Mouse (Mus musculus) MEL (cell line): ENCODE results near the gene Ang5. TPM values are rescaled to one million over a fixed set of nuclear protein-coding genes. Genes with fewer than 3 reads are reported as not detected.
"Not testable (repeated sequence)": the region's sequence is repeated elsewhere in the genome, so short reads cannot be mapped to it uniquely, and the experiment has no call there.

Source experiments
- DNase-seq: peaks from one replicate; pipeline ENCODE4 v3.0.0; 2011; ENCODE audit warnings: low read depth, low spot score
- H3K27ac ChIP-seq: 2 replicates; pipeline ENCODE4 v1.5.1; 2012; ENCODE audit warnings: low read depth, mild to moderate bottlenecking, control low read depth, low read length, moderate library complexity; ENCODE audit not compliant: control insufficient read depth
- H3K27me3 ChIP-seq, 2 experiments: fragments of 150-350 bp in 1 of 2; sonication (generic) in 1 of 2; 2 replicates each; pipeline ENCODE4 v1.6.1; 2012; ENCODE audit warnings: low read length in 2 of 2, mild to moderate bottlenecking in 2 of 2, improper control_type of control experiment in 1 of 2, moderate library complexity in 1 of 2; ENCODE audit not compliant: insufficient read depth in 2 of 2, control insufficient read depth in 1 of 2
- H3K36me3 ChIP-seq, 2 experiments: 2 replicates each; pipeline ENCODE4 v1.6.1; 2012 to 2014; ENCODE audit warnings: low read length in 2 of 2, improper control_type of control experiment in 1 of 2, inconsistent platforms in 1 of 2, mild to moderate bottlenecking in 1 of 2; ENCODE audit not compliant: insufficient read depth in 2 of 2, control insufficient read depth in 1 of 2
- H3K4me1 ChIP-seq, 2 experiments: fragments of 150-350 bp in 1 of 2; sonication (generic) in 1 of 2; 2 replicates each; pipeline ENCODE4 v1.6.1; 2012; ENCODE audit warnings: low read length in 2 of 2, improper control_type of control experiment in 1 of 2, mild to moderate bottlenecking in 1 of 2; ENCODE audit not compliant: insufficient read depth in 2 of 2, control insufficient read depth in 1 of 2
- H3K4me3 ChIP-seq, 2 experiments: fragments of 150-350 bp in 1 of 2; sonication (generic) in 1 of 2; 2 replicates each; pipeline ENCODE4 v1.5.1; 2012; ENCODE audit warnings: low read depth in 2 of 2, low read length in 2 of 2, mild to moderate bottlenecking in 2 of 2, moderate library complexity in 2 of 2, control low read depth in 1 of 2, improper control_type of control experiment in 1 of 2; ENCODE audit not compliant: control insufficient read depth in 1 of 2, insufficient read depth in 1 of 2
- H3K79me2 ChIP-seq: 2 replicates; pipeline ENCODE4 v1.6.1; 2012; ENCODE audit warnings: mild to moderate bottlenecking, low read length, moderate library complexity; ENCODE audit not compliant: control insufficient read depth, poor library complexity, insufficient read depth
- H3K9ac ChIP-seq: 2 replicates; pipeline ENCODE4 v1.6.1; 2012; ENCODE audit warnings: low read depth, mild to moderate bottlenecking, control low read depth, low read length, moderate library complexity; ENCODE audit not compliant: control insufficient read depth, poor library complexity, severe bottlenecking
- H3K9me3 ChIP-seq: fragments of 150-350 bp; sonication (generic); replicated peaks from 2 replicates; pipeline ENCODE4 v1.6.1; 2012; ENCODE audit warnings: mild to moderate bottlenecking, low read length, improper control_type of control experiment, moderate library complexity; ENCODE audit not compliant: insufficient read depth
- CTCF ChIP-seq, 3 experiments: IDR thresholded peaks in 2 of 3; conservative IDR thresholded peaks in 1 of 3; 2 replicates each; pipeline ENCODE4 v1.5.1; 2011 to 2012; ENCODE audit warnings: low read length in 3 of 3, low read depth in 2 of 3, mild to moderate bottlenecking in 2 of 3, improper control_type of control experiment in 1 of 3, inconsistent platforms in 1 of 3, mixed read lengths in 1 of 3, moderate library complexity in 1 of 3; ENCODE audit not compliant: control insufficient read depth in 1 of 3, insufficient read depth in 1 of 3, poor library complexity in 1 of 3, severe bottlenecking in 1 of 3
- E2F4 ChIP-seq: IDR thresholded peaks from 2 replicates; pipeline ENCODE4 v1.6.1; 2011; ENCODE audit warnings: low read depth, low read length, improper control_type of control experiment, borderline replicate concordance
- EP300 ChIP-seq, 2 experiments: IDR thresholded peaks; 2 replicates each; pipeline ENCODE4 v1.6.1; 2011; ENCODE audit warnings: improper control_type of control experiment in 2 of 2, low read length in 2 of 2, low read depth in 1 of 2, mild to moderate bottlenecking in 1 of 2
- GABPA ChIP-seq: IDR thresholded peaks from 2 replicates; pipeline ENCODE4 v1.6.1; 2012; ENCODE audit warnings: low read depth, mild to moderate bottlenecking, inconsistent platforms, low read length, improper control_type of control experiment, moderate library complexity
- KAT2A ChIP-seq: conservative IDR thresholded peaks from 2 replicates; pipeline ENCODE4 v1.6.1; 2012; ENCODE audit warnings: low read depth, low read length, improper control_type of control experiment, inconsistent platforms
- MAFK ChIP-seq: IDR thresholded peaks from 2 replicates; pipeline ENCODE4 v1.6.1; 2011; ENCODE audit warnings: low read depth, mild to moderate bottlenecking, low read length, improper control_type of control experiment, borderline replicate concordance
- MEF2A ChIP-seq: IDR thresholded peaks from 2 replicates; pipeline ENCODE4 v1.6.1; 2014; ENCODE audit warnings: low read depth, mild to moderate bottlenecking, inconsistent platforms, low read length, improper control_type of control experiment; ENCODE audit not compliant: poor library complexity, insufficient replicate concordance, severe bottlenecking; ENCODE audit errors: extremely low read depth
- MYC ChIP-seq: IDR thresholded peaks from 2 replicates; pipeline ENCODE4 v1.6.1; 2011; ENCODE audit warnings: low read depth, mild to moderate bottlenecking, low read length, improper control_type of control experiment, moderate library complexity
- NELFE ChIP-seq: IDR thresholded peaks from 2 replicates; pipeline ENCODE4 v1.6.1; 2011; ENCODE audit warnings: low read depth, low read length, improper control_type of control experiment
- NRF1 ChIP-seq: IDR thresholded peaks from 2 replicates; pipeline ENCODE4 v1.6.1; 2014; ENCODE audit warnings: low read depth, mild to moderate bottlenecking, inconsistent platforms, low read length, improper control_type of control experiment, moderate library complexity; ENCODE audit not compliant: poor library complexity, insufficient read depth, severe bottlenecking
- POLR2AphosphoS2 ChIP-seq: IDR thresholded peaks from 2 replicates; pipeline ENCODE4 v1.6.1; 2011; ENCODE audit warnings: low read length, improper control_type of control experiment
- SMC3 ChIP-seq: IDR thresholded peaks from 2 replicates; pipeline ENCODE4 v1.6.1; 2011; ENCODE audit warnings: low read depth, low read length, improper control_type of control experiment
- TCF12 ChIP-seq: IDR thresholded peaks from 2 replicates; pipeline ENCODE4 v1.6.1; 2014; ENCODE audit warnings: low read depth, mild to moderate bottlenecking, inconsistent platforms, low read length, improper control_type of control experiment, moderate library complexity
- UBTF ChIP-seq: IDR thresholded peaks from 2 replicates; pipeline ENCODE4 v1.6.1; 2012; ENCODE audit warnings: low read depth, mild to moderate bottlenecking, inconsistent platforms, low read length, improper control_type of control experiment, moderate library complexity, borderline replicate concordance; ENCODE audit not compliant: insufficient read depth
- USF1 ChIP-seq: IDR thresholded peaks from 2 replicates; pipeline ENCODE4 v1.6.1; 2014; ENCODE audit warnings: low read depth, mild to moderate bottlenecking, inconsistent platforms, low read length, improper control_type of control experiment, moderate library complexity
- USF2 ChIP-seq, 2 experiments: IDR thresholded peaks; 2 replicates each; pipeline ENCODE4 v1.6.1; 2011 to 2012; ENCODE audit warnings: improper control_type of control experiment in 2 of 2, low read length in 2 of 2, borderline replicate concordance in 1 of 2, inconsistent platforms in 1 of 2, low read depth in 1 of 2, mild to moderate bottlenecking in 1 of 2; ENCODE audit not compliant: insufficient read depth in 1 of 2
- ZC3H11A ChIP-seq: IDR thresholded peaks from 2 replicates; pipeline ENCODE4 v1.6.1; 2012; ENCODE audit warnings: low read depth, mild to moderate bottlenecking, inconsistent platforms, low read length, improper control_type of control experiment
- ZKSCAN1 ChIP-seq: IDR thresholded peaks from 2 replicates; pipeline ENCODE4 v1.6.1; 2012; ENCODE audit warnings: low read depth, mild to moderate bottlenecking, inconsistent platforms, low read length, improper control_type of control experiment, moderate library complexity
- ZMIZ1 ChIP-seq: IDR thresholded peaks from 2 replicates; pipeline ENCODE4 v1.6.1; 2012; ENCODE audit warnings: low read depth, mild to moderate bottlenecking, inconsistent platforms, low read length, improper control_type of control experiment, moderate library complexity
- ZNF384 ChIP-seq: IDR thresholded peaks from 2 replicates; pipeline ENCODE4 v1.6.1; 2012; ENCODE audit warnings: low read depth, mild to moderate bottlenecking, inconsistent platforms, low read length, improper control_type of control experiment
- polyA plus RNA-seq, 2 experiments: library from polyadenylated mRNA; stranded (reverse) in 1 of 2; unstranded in 1 of 2; fragments of >175 nt in 1 of 2; fragments of >200 nt in 1 of 2; gene quantifications; 2 replicates each; pipeline versions ENCODE4 v1.2.1 to v1.2.4; 2012; ENCODE audit warnings: low replicate concordance in 2 of 2, low read depth in 1 of 2; ENCODE audit not compliant: insufficient read length in 2 of 2, insufficient read depth in 1 of 2, missing spikeins in 1 of 2
- total RNA-seq: library from RNA; depleted of rRNA; stranded (reverse); fragments of 300-350 nt; gene quantifications from 2 replicates; pipeline ENCODE4 v1.2.3, GENCODE M21; 2012

Gene Ang5
- total and polyA plus RNA-seq, 3 experiments: not detected

- no peak for TF ChIP-seq NRF1
- TF ChIP-seq ZKSCAN1: no peak
- TF ChIP-seq ZC3H11A: no peak
- TF ChIP-seq USF2 (IDR thresholded peaks at IDR 0.05; ENCODE audit: borderline replicate concordance in 1 of 2, insufficient read depth in 1 of 2, low read depth in 1 of 2, low read length in 2 of 2): no peak
- no peak for TF ChIP-seq MAFK
- no peak for TF ChIP-seq GABPA
- no peak for TF ChIP-seq CTCF (IDR thresholded peaks at IDR 0.05 in 2 of 3, conservative IDR thresholded peaks at IDR 0.05 in 1 of 3; ENCODE audit: control insufficient read depth in 1 of 3, insufficient read depth in 1 of 3, low read depth in 2 of 3, low read length in 3 of 3, poor library complexity in 1 of 3, severe bottlenecking in 1 of 3)
- no peak for TF ChIP-seq E2F4
- TF ChIP-seq POLR2AphosphoS2: no peak
- TF ChIP-seq SMC3: no peak
- no peak for TF ChIP-seq ZMIZ1
- TF ChIP-seq MYC: no peak
- no peak for TF ChIP-seq UBTF
- TF ChIP-seq KAT2A: no peak
- no peak for TF ChIP-seq NELFE
- TF ChIP-seq TCF12: no peak
- TF ChIP-seq MEF2A: no peak
- TF ChIP-seq USF1: no peak
These were observed 27.0 kb downstream of the Ang5 start for GRCm38 (mm10) chr14:43983897-43984296.

GRCm38 (mm10) chr14:43986147-43986546 lies 29.3 kb downstream of the Ang5 start:
- no peak for DNase-seq
- Histone ChIP-seq H3K4me1 (no peaks in the 10 kb centered on the region), H3K79me2 (no peaks in the 10 kb centered on the region), H3K9ac (no peak overlapping the region), H3K36me3 (no peaks in the 10 kb centered on the region), H3K27me3 (no peaks in the 10 kb centered on the region), H3K4me3 (no peak overlapping the region), H3K27ac (no peak overlapping the region), H3K9me3 (no peaks in the 10 kb centered on the region)
- TF ChIP-seq MYC (no peak), ZNF384 (no peak), TCF12 (no peak), NRF1 (no peak), ZMIZ1 (no peak), CTCF (IDR thresholded peaks at IDR 0.05 in 2 of 3, conservative IDR thresholded peaks at IDR 0.05 in 1 of 3; ENCODE audit: control insufficient read depth in 1 of 3, insufficient read depth in 1 of 3, low read depth in 2 of 3, low read length in 3 of 3, poor library complexity in 1 of 3, severe bottlenecking in 1 of 3) (no peak), EP300 (IDR thresholded peaks at IDR 0.05; ENCODE audit: low read depth in 1 of 2, low read length in 2 of 2) (no peak)

More at GRCm38 (mm10) chr14:43983897-43984296, 27.0 kb downstream of the Ang5 start:
- DNase-seq: no peak
- Histone ChIP-seq H3K27me3 (no peaks in the 10 kb centered on the region), H3K79me2 (no peaks in the 10 kb centered on the region), H3K9ac (no peak overlapping the region), H3K27ac (no peak overlapping the region), H3K4me1 (no peaks in the 10 kb centered on the region), H3K36me3 (no peaks in the 10 kb centered on the region), H3K9me3 (no peaks in the 10 kb centered on the region), H3K4me3 (no peak overlapping the region)

DNA sequence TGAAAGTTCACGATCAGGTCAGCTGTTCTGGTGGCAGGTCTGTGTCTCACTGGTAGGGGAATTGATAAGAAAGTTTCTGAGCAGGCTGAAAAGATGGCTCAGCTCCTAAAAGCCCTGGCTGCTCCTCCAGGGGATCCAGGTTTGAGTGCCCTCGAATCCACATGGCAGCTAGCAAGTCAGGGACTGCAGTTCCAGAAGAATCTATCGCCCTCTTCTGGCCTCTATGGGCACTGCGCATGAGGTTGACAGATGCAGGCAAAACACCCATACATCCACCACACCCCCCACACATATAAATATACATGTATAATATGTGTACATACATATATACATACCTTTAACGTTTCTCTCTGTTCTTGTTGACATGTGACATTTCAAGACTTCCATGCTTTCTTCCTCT lies 30.5 kb downstream of the Ang5 start:
- H3K9me3 ChIP-seq, H3K9ac ChIP-seq, H3K27ac ChIP-seq, H3K4me3 ChIP-seq, H3K36me3 ChIP-seq, H3K79me2 ChIP-seq, H3K4me1 ChIP-seq, H3K27me3 ChIP-seq: not testable (repeated sequence)
- DNase-seq: peak; percentile 13
